Mouse (Mus musculus): ENCODE measurements around the gene Raf1. TPM values are rescaled to one million over a fixed set of nuclear protein-coding genes. Genes with fewer than 3 reads are reported as not detected.

The Raf1 gene
- polyA plus RNA-seq, 1 experiment, result 106 TPM

DNA sequence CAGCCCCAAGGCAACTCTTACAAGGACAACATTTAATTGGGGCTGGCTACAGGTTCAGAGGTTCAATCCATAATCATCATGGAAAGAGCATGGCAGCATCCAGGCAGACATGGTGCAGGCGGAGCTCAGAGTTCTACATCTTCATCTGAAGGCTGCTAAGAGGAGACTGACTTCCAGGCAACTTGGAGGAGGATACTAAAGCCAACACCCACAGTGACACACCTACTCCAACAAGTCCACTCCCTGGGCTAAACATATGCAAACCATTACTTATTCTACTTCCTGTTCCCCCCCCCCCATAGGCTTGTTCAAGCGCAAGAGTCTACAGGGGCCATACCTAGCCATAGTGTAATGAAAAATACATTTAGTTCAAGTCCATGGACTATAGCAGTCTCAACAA lies 7.8 kb upstream of the Raf1 start:
- no peak overlapping the region for H3K27ac ChIP-seq (ENCODE audit: insufficient read depth, low read depth, low read length)
- H3K4me1 ChIP-seq (ENCODE audit: control insufficient read depth, insufficient read depth, low read length), result no peaks in the 10 kb centered on the region
- TF ChIP-seq POLR2A (IDR thresholded peaks at IDR 0.05; ENCODE audit: low read depth, low read length) (no peak), CTCF (conservative IDR thresholded peaks at IDR 0.05; ENCODE audit: insufficient read depth, insufficient read length, low read depth, low read length) (no peak)
- 98% methylated on average over 2 of the region's 2 CpGs for WGBS
- H3K36me3 ChIP-seq (ENCODE audit: control insufficient read depth, insufficient read depth, low read length), result no peaks in the 10 kb centered on the region
- no peaks in the 10 kb centered on the region for H3K27me3 ChIP-seq (replicated peaks; ENCODE audit: control insufficient read depth, insufficient read depth, low read length)
- H3K4me3 ChIP-seq (ENCODE audit: insufficient read depth, low read depth, low read length), result no peak overlapping the region
- DNase-seq, result no peak

DNA sequence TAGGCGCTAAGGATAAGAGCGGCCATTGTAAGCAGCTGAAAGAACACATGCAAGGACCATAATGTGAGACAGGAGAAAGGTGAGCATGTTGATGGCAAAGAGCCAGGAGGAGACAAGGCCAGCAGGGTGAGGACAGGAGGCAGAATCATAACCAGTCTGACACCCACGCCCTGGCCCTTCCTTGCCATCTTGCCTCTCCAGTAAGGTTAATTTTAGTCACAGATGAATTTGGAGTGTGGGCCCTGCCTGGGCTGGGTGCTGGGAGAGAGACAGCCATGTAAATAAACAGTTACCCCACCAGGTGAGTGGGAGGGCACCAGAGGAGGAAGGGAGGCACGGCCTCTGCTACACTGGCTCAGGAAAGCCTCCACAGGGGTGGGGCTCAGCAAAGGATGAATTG lies 4.6 kb upstream of the Raf1 start:
- DNase-seq, result no peak
- Histone ChIP-seq H3K27ac (ENCODE audit: insufficient read depth, low read depth, low read length) (no peak overlapping the region), H3K4me3 (ENCODE audit: insufficient read depth, low read depth, low read length) (no peak overlapping the region), H3K4me1 (ENCODE audit: control insufficient read depth, insufficient read depth, low read length) (no peaks in the 10 kb centered on the region), H3K27me3 (replicated peaks; ENCODE audit: control insufficient read depth, insufficient read depth, low read length) (no peaks in the 10 kb centered on the region), H3K36me3 (ENCODE audit: control insufficient read depth, insufficient read depth, low read length) (no peaks in the 10 kb centered on the region)
- 72% methylated on average over 4 of the region's 4 CpGs for WGBS
- TF ChIP-seq POLR2A (IDR thresholded peaks at IDR 0.05; ENCODE audit: low read depth, low read length) (no peak), CTCF (conservative IDR thresholded peaks at IDR 0.05; ENCODE audit: insufficient read depth, insufficient read length, low read depth, low read length) (no peak)

DNA sequence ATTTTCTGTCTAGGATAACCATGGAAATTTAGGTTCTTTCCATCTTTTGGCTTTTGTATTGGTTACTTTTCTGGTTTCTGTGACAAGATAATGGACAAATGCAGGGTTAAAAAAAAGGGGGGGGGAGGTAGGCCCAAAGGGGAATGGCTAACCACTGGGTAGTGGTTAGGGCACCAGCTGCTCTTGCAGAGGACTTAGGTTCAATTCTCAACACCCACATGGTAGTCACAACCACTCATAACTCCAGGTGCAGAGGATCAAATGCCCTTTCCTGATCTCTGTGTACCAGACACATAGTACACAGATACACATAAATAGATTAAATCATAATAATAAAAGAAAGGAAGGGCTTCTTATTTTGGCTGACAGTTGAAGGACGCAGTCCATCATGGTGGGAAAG lies 1.6 kb upstream of the Raf1 start:
- 100% methylated on average over 1 of the region's 1 CpGs for WGBS
- no peak for TF ChIP-seq POLR2A (IDR thresholded peaks at IDR 0.05; ENCODE audit: low read depth, low read length)
- TF ChIP-seq CTCF (conservative IDR thresholded peaks at IDR 0.05; ENCODE audit: insufficient read depth, insufficient read length, low read depth, low read length), result no peak
- H3K27ac ChIP-seq (ENCODE audit: insufficient read depth, low read depth, low read length), result no peak overlapping the region
- peaks cover 11% of the 10 kb centered on the region for H3K4me1 ChIP-seq (ENCODE audit: control insufficient read depth, insufficient read depth, low read length)
- no peaks in the 10 kb centered on the region for H3K27me3 ChIP-seq (replicated peaks; ENCODE audit: control insufficient read depth, insufficient read depth, low read length)
- no peaks in the 10 kb centered on the region for H3K36me3 ChIP-seq (ENCODE audit: control insufficient read depth, insufficient read depth, low read length)
- no peak overlapping the region for H3K4me3 ChIP-seq (ENCODE audit: insufficient read depth, low read depth, low read length)
- no peak for DNase-seq

DNA sequence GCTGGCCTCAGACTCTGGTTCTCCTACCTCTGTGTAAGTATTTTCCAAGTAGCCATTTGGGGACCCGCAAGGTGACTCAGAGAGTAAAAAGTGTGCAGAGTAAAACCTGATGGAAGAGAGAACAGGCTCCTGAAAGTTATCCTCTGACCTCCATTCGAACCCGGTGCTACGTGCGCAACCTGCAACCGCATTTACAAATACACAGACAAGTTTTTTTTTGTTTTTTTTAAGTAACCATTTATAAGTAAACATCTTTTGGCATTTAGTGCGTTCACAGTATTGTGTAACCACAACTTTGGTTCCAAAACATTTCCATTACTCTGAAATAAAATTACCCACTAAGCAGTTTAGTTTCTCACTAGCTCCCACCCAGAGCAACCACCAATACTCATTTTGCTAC lies 1.0 kb upstream of the Raf1 start:
- H3K27ac ChIP-seq (ENCODE audit: insufficient read depth, low read depth, low read length), result no peak overlapping the region
- TF ChIP-seq CTCF (conservative IDR thresholded peaks at IDR 0.05; ENCODE audit: insufficient read depth, insufficient read length, low read depth, low read length) (no peak), POLR2A (IDR thresholded peaks at IDR 0.05; ENCODE audit: low read depth, low read length) (no peak)
- H3K36me3 ChIP-seq (ENCODE audit: control insufficient read depth, insufficient read depth, low read length), result no peaks in the 10 kb centered on the region
- DNase-seq, result no peak
- peaks cover 16% of the 10 kb centered on the region for H3K4me1 ChIP-seq (ENCODE audit: control insufficient read depth, insufficient read depth, low read length)
- H3K4me3 ChIP-seq (ENCODE audit: insufficient read depth, low read depth, low read length), result no peak overlapping the region
- no peaks in the 10 kb centered on the region for H3K27me3 ChIP-seq (replicated peaks; ENCODE audit: control insufficient read depth, insufficient read depth, low read length)
- 90% methylated on average over 7 of the region's 7 CpGs for WGBS

DNA sequence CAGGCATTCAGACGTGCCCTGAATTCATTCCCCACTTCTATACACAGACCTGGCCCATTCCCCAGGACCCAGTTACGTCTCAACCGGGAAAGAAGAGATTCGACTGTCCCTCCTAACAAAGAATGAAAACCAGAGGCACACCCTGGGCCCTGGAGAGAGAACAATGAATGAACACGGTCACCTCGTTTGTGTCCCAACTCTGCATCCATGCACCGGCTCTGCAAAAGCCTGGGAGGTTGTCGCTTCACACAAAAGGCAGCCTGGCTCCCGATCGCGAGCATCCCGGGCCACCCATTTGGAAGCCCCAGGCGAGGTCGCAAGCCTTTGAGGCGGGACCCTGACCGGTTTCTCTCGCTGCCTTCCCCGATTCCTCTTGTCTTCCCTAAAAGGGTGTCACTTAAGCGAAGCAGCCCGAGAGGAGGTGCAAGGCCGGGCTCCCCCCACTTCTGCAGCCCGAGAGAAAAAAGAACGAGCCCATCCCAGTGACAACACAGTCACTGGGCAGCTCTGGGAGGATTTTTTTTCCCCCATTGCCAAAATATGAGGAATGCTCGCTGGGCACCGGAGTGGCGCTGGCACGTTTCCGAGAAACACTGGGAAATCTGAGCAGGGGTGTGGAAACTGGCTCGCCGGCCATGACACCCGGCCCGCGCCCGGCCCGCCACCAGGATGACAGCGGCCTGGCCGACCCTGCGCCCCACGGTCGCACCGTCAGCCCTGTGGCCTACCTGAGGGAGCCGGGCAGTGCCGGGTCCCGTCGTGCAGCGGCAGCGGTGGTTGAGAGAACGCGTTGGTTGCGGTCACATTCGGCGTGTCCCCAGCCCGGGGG lies 713 bp downstream of the Raf1 start:
- peak; percentile 80 for DNase-seq
- no peak for TF ChIP-seq CTCF (conservative IDR thresholded peaks at IDR 0.05; ENCODE audit: insufficient read depth, insufficient read length, low read depth, low read length)
- no peak for TF ChIP-seq POLR2A (IDR thresholded peaks at IDR 0.05; ENCODE audit: low read depth, low read length)
- H3K27ac ChIP-seq (ENCODE audit: insufficient read depth, low read depth, low read length), result peak overlapping the region; percentile 99
- WGBS, result under 1% methylated on average over 53 of the region's 53 CpGs
- peaks cover 19% of the 10 kb centered on the region for H3K4me1 ChIP-seq (ENCODE audit: control insufficient read depth, insufficient read depth, low read length)
- no peaks in the 10 kb centered on the region for H3K36me3 ChIP-seq (ENCODE audit: control insufficient read depth, insufficient read depth, low read length)
- H3K27me3 ChIP-seq (replicated peaks; ENCODE audit: control insufficient read depth, insufficient read depth, low read length), result no peaks in the 10 kb centered on the region
- peak overlapping the region; percentile 95 for H3K4me3 ChIP-seq (ENCODE audit: insufficient read depth, low read depth, low read length)

GRCm38 (mm10) chr6:115675166-115675507 lies 1.3 kb downstream of the Raf1 start:
- WGBS, result under 1% methylated on average over 13 of the region's 13 CpGs
- H3K4me1 ChIP-seq (ENCODE audit: control insufficient read depth, insufficient read depth, low read length), result peaks cover 19% of the 10 kb centered on the region
- H3K27me3 ChIP-seq (replicated peaks; ENCODE audit: control insufficient read depth, insufficient read depth, low read length), result no peaks in the 10 kb centered on the region
- H3K27ac ChIP-seq (ENCODE audit: insufficient read depth, low read depth, low read length), result peak overlapping the region; percentile 99
- no peaks in the 10 kb centered on the region for H3K36me3 ChIP-seq (ENCODE audit: control insufficient read depth, insufficient read depth, low read length)
- DNase-seq, result peak; percentile 35
- TF ChIP-seq POLR2A (IDR thresholded peaks at IDR 0.05; ENCODE audit: low read depth, low read length) (no peak), CTCF (conservative IDR thresholded peaks at IDR 0.05; ENCODE audit: insufficient read depth, insufficient read length, low read depth, low read length) (no peak)
- H3K4me3 ChIP-seq (ENCODE audit: insufficient read depth, low read depth, low read length), result peak overlapping the region; percentile 95

GRCm38 (mm10) chr6:115674316-115674715 lies 2.1 kb downstream of the Raf1 start:
- Histone ChIP-seq H3K4me3 (ENCODE audit: insufficient read depth, low read depth, low read length) (peak overlapping the region; percentile 5), H3K27ac (ENCODE audit: insufficient read depth, low read depth, low read length) (peak overlapping the region; percentile 70), H3K27me3 (replicated peaks; ENCODE audit: control insufficient read depth, insufficient read depth, low read length) (no peaks in the 10 kb centered on the region), H3K36me3 (ENCODE audit: control insufficient read depth, insufficient read depth, low read length) (no peaks in the 10 kb centered on the region), H3K4me1 (ENCODE audit: control insufficient read depth, insufficient read depth, low read length) (peaks cover 19% of the 10 kb centered on the region)
- DNase-seq, result no peak
- TF ChIP-seq POLR2A (IDR thresholded peaks at IDR 0.05; ENCODE audit: low read depth, low read length), result no peak
- no peak for TF ChIP-seq CTCF (conservative IDR thresholded peaks at IDR 0.05; ENCODE audit: insufficient read depth, insufficient read length, low read depth, low read length)
- WGBS, result 15% methylated on average over 2 of the region's 2 CpGs
